Mouse (Mus musculus) bone marrow, adult 2 months (tissue): Measurements from ENCODE around the gene Ssb.

Source experiments
- CTCF ChIP-seq: fragments of 200-500 bp; IDR thresholded peaks from 2 replicates; pipeline ENCODE4 v1.5.1; 2011; ENCODE audit warnings: low read length, control low read depth; ENCODE audit not compliant: control insufficient read depth, insufficient read depth
- POLR2A ChIP-seq: fragments of 200-500 bp; IDR thresholded peaks from 2 replicates; pipeline ENCODE4 v1.6.1; 2011; ENCODE audit warnings: low read depth, mild to moderate bottlenecking, control low read depth, low read length, borderline replicate concordance; ENCODE audit not compliant: control insufficient read depth

- no peak for TF ChIP-seq POLR2A
- 0 out of 2 replicates have a peak, but pooled peaks have one; percentile 4 for TF ChIP-seq CTCF
Measured at GRCm38 (mm10) chr2:69856392-69856791, 5.0 kb upstream of the Ssb start.
